Mouse (Mus musculus) intestine, postnatal 0 days (tissue): ENCODE results near the gene Hba-x. TPM values are rescaled to one million over a fixed set of nuclear protein-coding genes. Genes with fewer than 3 reads are reported as not detected.

ENCODE experiments used
- ATAC-seq: fragments of 200-750 bp; cut with Nextera tagmentation; 2 replicates; pipeline ENCODE4 v1.8.0; 2017; ENCODE audit warnings: mild to moderate bottlenecking, moderate TSS enrichment, moderate library complexity
- H3K27ac ChIP-seq: fragments of 300-500 bp; sonication (generic); 2 replicates; pipeline ENCODE4 v1.5.1; 2014; ENCODE audit warnings: mild to moderate bottlenecking, low read depth, low read length, moderate library complexity
- H3K27me3 ChIP-seq: fragments of 300-500 bp; sonication (generic); replicated peaks from 2 replicates; pipeline ENCODE4 v1.6.1; 2014; ENCODE audit warnings: low read length, mixed read lengths; ENCODE audit not compliant: control insufficient read depth, insufficient read depth
- H3K36me3 ChIP-seq: fragments of 300-500 bp; sonication (generic); 2 replicates; pipeline ENCODE4 v1.6.1; 2014; ENCODE audit warnings: mild to moderate bottlenecking, moderate library complexity; ENCODE audit not compliant: control insufficient read depth, insufficient read depth
- H3K4me1 ChIP-seq: fragments of 300-500 bp; sonication (generic); replicated peaks from 2 replicates; pipeline ENCODE4 v1.6.1; 2014; ENCODE audit warnings: antibody characterized with exemption, low read length, mixed read lengths; ENCODE audit not compliant: control insufficient read depth, insufficient read depth
- H3K4me2 ChIP-seq: fragments of 300-500 bp; sonication (generic); replicated peaks from 2 replicates; pipeline ENCODE4 v1.6.1; 2014; ENCODE audit warnings: low read depth, mild to moderate bottlenecking, moderate library complexity
- H3K4me3 ChIP-seq: fragments of 300-500 bp; sonication (generic); 2 replicates; pipeline ENCODE4 v1.5.1; 2014; ENCODE audit warnings: low read depth, low read length
- H3K9ac ChIP-seq: fragments of 300-500 bp; sonication (generic); 2 replicates; pipeline ENCODE4 v1.6.1; 2014; ENCODE audit warnings: mild to moderate bottlenecking, low read depth, low read length
- H3K9me3 ChIP-seq: fragments of 300-500 bp; sonication (generic); 2 replicates; pipeline ENCODE4 v1.6.1; 2016; ENCODE audit warnings: mixed run types; ENCODE audit not compliant: control insufficient read depth
- CTCF ChIP-seq: sonication (generic); IDR thresholded peaks from 2 replicates; pipeline ENCODE4 v1.5.1; 2016; ENCODE audit warnings: low read depth, mild to moderate bottlenecking, control low read depth, antibody characterized with exemption, moderate library complexity
- WGBS: fragments of 180-500 bp; shearing (Covaris S2); extraction: QIAGEN DNeasy Blood & Tissue Kit; methylation state at CpG from one replicate; pipeline ENCODE4 v1.1.7; 2014; 5-methylcytosine and 5-hydroxymethylcytosine counted together
- polyA plus RNA-seq: library from polyadenylated mRNA; unstranded; fragments of >200 nt; fragmentation: Nextera tagmentation; extraction: Ambion mirVana; gene quantifications from 2 replicates; pipeline ENCODE4 v1.2.1, GENCODE M21; 2015

Gene Hba-x
- 0.23 TPM in 1 of 2 replicates, not detected in the other for polyA plus RNA-seq

- H3K4me1 ChIP-seq, result no peaks in the 10 kb centered on the region
Measured at GRCm38 (mm10) chr11:32276347-32276746, at the start of gene Hba-x. Gene Hba-x, plus strand, starts transcription at chr11:32276400.

DNA sequence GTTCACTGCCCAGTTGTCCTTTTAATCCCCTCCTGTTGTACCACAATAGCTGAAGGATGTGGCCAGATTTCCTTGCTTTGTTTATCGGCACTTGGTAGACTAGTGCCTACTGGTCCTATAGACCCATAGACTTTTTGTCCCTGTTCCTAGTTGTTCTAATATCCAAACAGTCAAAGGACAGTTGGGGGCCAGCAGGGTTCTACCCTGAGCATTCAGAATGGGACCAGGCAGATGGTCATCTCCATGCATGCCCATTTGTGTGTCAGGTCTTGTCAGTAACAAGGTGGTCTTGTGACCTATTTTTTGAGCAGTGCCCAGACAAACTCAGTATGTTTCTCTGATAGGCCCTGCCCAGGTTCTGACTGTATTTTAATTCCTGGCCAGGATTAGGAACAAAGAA is 49.2 kb upstream of the Hba-x start:
- no peak for TF ChIP-seq CTCF
- peak overlapping the region; percentile 86; the same call in 1 of the 2 replicates for H3K27ac ChIP-seq
- ATAC-seq, result no peak

More at GRCm38 (mm10) chr11:32276347-32276746, at the start of gene Hba-x:
- no peak within 1 kb of the TSS for H3K27ac ChIP-seq
- TF ChIP-seq CTCF, result no peak
- no peak for ATAC-seq
- no peak within 1 kb of the TSS for H3K4me3 ChIP-seq
- WGBS, result 63% methylated on average over 3 of the region's 3 CpGs
- H3K9me3 ChIP-seq, result no peaks in the 10 kb centered on the region
- H3K4me2 ChIP-seq, result no peak within 1 kb of the TSS
- no peak within 1 kb of the TSS for H3K9ac ChIP-seq
- no peaks in the 10 kb centered on the region for H3K36me3 ChIP-seq
- peaks cover 11% of the 10 kb centered on the region for H3K27me3 ChIP-seq

GRCm38 (mm10) chr11:32227555-32227954 is 48.6 kb upstream of the Hba-x start:
- Histone ChIP-seq H3K4me2 (no peak overlapping the region), H3K4me1 (peaks cover 11% of the 10 kb centered on the region; the same call in 1 of the 2 replicates)
- WGBS, result 93% methylated on average over 9 of the region's 9 CpGs

More for the DNA sequence above, 49.2 kb upstream of the Hba-x start:
- Histone ChIP-seq H3K4me1 (peaks cover 14% of the 10 kb centered on the region; the same call in 1 of the 2 replicates), H3K27me3 (no peaks in the 10 kb centered on the region), H3K36me3 (peaks cover 26% of the 10 kb centered on the region), H3K4me3 (peak overlapping the region; percentile 75), H3K4me2 (peak overlapping the region; percentile 86), H3K9ac (peak overlapping the region; percentile 77), H3K9me3 (no peaks in the 10 kb centered on the region)
- WGBS, result 24% methylated on average over 1 of the region's 1 CpGs

GRCm38 (mm10) chr11:32228292-32228845 is 47.8 kb upstream of the Hba-x start:
- TF ChIP-seq CTCF, result no peak
- Histone ChIP-seq H3K9ac (no peak overlapping the region), H3K4me2 (no peak overlapping the region), H3K4me3 (no peak overlapping the region), H3K4me1 (peaks cover 10% of the 10 kb centered on the region; the same call in 1 of the 2 replicates), H3K27ac (no peak overlapping the region), H3K27me3 (no peaks in the 10 kb centered on the region), H3K36me3 (peaks cover 33% of the 10 kb centered on the region), H3K9me3 (no peaks in the 10 kb centered on the region)
- no peak for ATAC-seq
- 88% methylated on average over 3 of the region's 3 CpGs for WGBS

More at GRCm38 (mm10) chr11:32227555-32227954, 48.6 kb upstream of the Hba-x start:
- no peaks in the 10 kb centered on the region for H3K27me3 ChIP-seq
- no peaks in the 10 kb centered on the region for H3K9me3 ChIP-seq
- no peak for ATAC-seq
- H3K9ac ChIP-seq, result no peak overlapping the region
- H3K27ac ChIP-seq, result no peak overlapping the region
- peaks cover 31% of the 10 kb centered on the region for H3K36me3 ChIP-seq
- no peak overlapping the region for H3K4me3 ChIP-seq
- TF ChIP-seq CTCF, result no peak

DNA sequence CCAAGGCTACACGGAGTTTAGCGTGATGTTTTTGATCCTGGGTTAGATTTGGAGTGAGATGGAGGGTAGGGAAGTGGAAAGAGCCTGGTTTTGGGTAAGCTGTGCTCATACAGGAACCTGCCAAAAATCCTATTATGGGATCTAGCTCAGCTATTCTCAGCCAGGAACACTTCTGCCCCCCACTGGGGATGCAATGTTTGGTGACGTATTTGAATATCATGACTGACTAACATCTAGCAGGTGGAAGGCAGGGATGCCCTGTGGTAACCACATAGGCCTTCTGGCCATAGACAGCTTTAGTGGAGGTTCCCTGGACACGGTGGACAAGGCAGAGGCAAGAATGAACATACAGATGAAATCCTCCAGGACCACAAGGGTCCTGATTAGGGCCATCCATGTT is 46.0 kb upstream of the Hba-x start:
- Histone ChIP-seq H3K4me2 (no peak overlapping the region), H3K27me3 (no peaks in the 10 kb centered on the region), H3K27ac (no peak overlapping the region), H3K9me3 (no peaks in the 10 kb centered on the region), H3K36me3 (peaks cover 48% of the 10 kb centered on the region), H3K4me1 (peaks cover 6% of the 10 kb centered on the region; the same call in 1 of the 2 replicates), H3K4me3 (no peak overlapping the region), H3K9ac (no peak overlapping the region)
- no peak for ATAC-seq
- TF ChIP-seq CTCF, result 0 out of 2 replicates have a peak, but pooled peaks have one; percentile 15
- 86% methylated on average over 4 of the region's 4 CpGs for WGBS

- 0 out of 2 replicates have a peak, but pooled peaks cover under 1% of the 10 kb centered on the region for H3K4me1 ChIP-seq
- H3K36me3 ChIP-seq, result peaks cover 48% of the 10 kb centered on the region
- 89% methylated on average over 2 of the region's 2 CpGs for WGBS
- no peak overlapping the region for H3K4me3 ChIP-seq
- ATAC-seq, result no peak
- H3K4me2 ChIP-seq, result no peak overlapping the region
- H3K27ac ChIP-seq, result no peak overlapping the region
- H3K9me3 ChIP-seq, result no peaks in the 10 kb centered on the region
- H3K27me3 ChIP-seq, result no peaks in the 10 kb centered on the region
- TF ChIP-seq CTCF, result no peak
- H3K9ac ChIP-seq, result no peak overlapping the region
Measured at GRCm38 (mm10) chr11:32231125-32231524, 45.1 kb upstream of the Hba-x start.
